Mouse (Mus musculus) ES-E14 (cell line): ENCODE results near the gene Grap2.

Source experiments
- CHD2 ChIP-seq: IDR thresholded peaks from 2 replicates; pipeline ENCODE4 v1.6.1; 2014; ENCODE audit warnings: mild to moderate bottlenecking, low read depth, low read length, inconsistent platforms
- ZNF384 ChIP-seq: IDR thresholded peaks from 2 replicates; pipeline ENCODE4 v1.6.1; 2012; ENCODE audit warnings: low read depth, low read length, inconsistent platforms

- TF ChIP-seq CHD2 (no peak), ZNF384 (no peak)
Observed at GRCm38 (mm10) chr15:80613904-80614303, 41.5 kb downstream of the Grap2 start.
